Mouse (Mus musculus): ENCODE results near the gene N4bp1. TPM values are rescaled to one million over a fixed set of nuclear protein-coding genes. Genes with fewer than 3 reads are reported as not detected.
A peak's percentile ranks its signal among the peaks of the same experiment; 100 is the strongest.

N4bp1 gene
- polyA plus RNA-seq, 1 experiment from 2014 or later, result 10.7 TPM

GRCm38 (mm10) chr8:86873151-86873550, 11.9 kb downstream of the N4bp1 start:
- no peak overlapping the region for H3K4me3 ChIP-seq (ENCODE audit: low read depth, low read length)
- 42% methylated on average over 2 of the region's 2 CpGs for WGBS
- peaks cover 23% of the 10 kb centered on the region for H3K4me1 ChIP-seq (ENCODE audit: control insufficient read depth, insufficient read depth, low read length)
- no peaks in the 10 kb centered on the region for H3K27me3 ChIP-seq (replicated peaks; ENCODE audit: control insufficient read depth, insufficient read depth, low read length)
- no peaks in the 10 kb centered on the region for H3K36me3 ChIP-seq (ENCODE audit: control insufficient read depth, insufficient read depth, low read length)
- DNase-seq (ENCODE audit: low spot score) (peak; percentile 76), ATAC-seq (ENCODE audit: low read depth) (peak; percentile 86; the same call in 1 of the 2 replicates)
- no peak overlapping the region for H3K4me2 ChIP-seq (ENCODE audit: low read depth, low read length)
- no peak overlapping the region for H3K27ac ChIP-seq (replicated peaks; ENCODE audit: low read depth, low read length)
- no peaks in the 10 kb centered on the region for H3K9me3 ChIP-seq (ENCODE audit: control insufficient read depth, low read length)
- no peak overlapping the region for H3K9ac ChIP-seq (ENCODE audit: low read depth, low read length)

- no peaks in the 10 kb centered on the region for H3K36me3 ChIP-seq (ENCODE audit: control insufficient read depth, insufficient read depth, low read length)
- H3K4me1 ChIP-seq (ENCODE audit: control insufficient read depth, insufficient read depth, low read length), result peaks cover 23% of the 10 kb centered on the region
- H3K27me3 ChIP-seq (replicated peaks; ENCODE audit: control insufficient read depth, insufficient read depth, low read length), result no peaks in the 10 kb centered on the region
- no peak overlapping the region for H3K4me3 ChIP-seq (ENCODE audit: low read depth, low read length)
- no peak overlapping the region for H3K27ac ChIP-seq (replicated peaks; ENCODE audit: low read depth, low read length)
- no peak for DNase-seq (ENCODE audit: low spot score)
- no peak overlapping the region for H3K4me2 ChIP-seq (ENCODE audit: low read depth, low read length)
- WGBS, result 94% methylated on average over 11 of the region's 11 CpGs
- ATAC-seq (ENCODE audit: low read depth), result no peak
- H3K9me3 ChIP-seq (ENCODE audit: control insufficient read depth, low read length), result no peaks in the 10 kb centered on the region
- H3K9ac ChIP-seq (ENCODE audit: low read depth, low read length), result no peak overlapping the region
Observed at GRCm38 (mm10) chr8:86872097-86872815, 12.8 kb downstream of the N4bp1 start.

- Histone ChIP-seq H3K27me3 (replicated peaks; ENCODE audit: control insufficient read depth, insufficient read depth, low read length) (no peaks in the 10 kb centered on the region), H3K36me3 (ENCODE audit: control insufficient read depth, insufficient read depth, low read length) (no peaks in the 10 kb centered on the region), H3K4me2 (ENCODE audit: low read depth, low read length) (no peak overlapping the region), H3K4me1 (ENCODE audit: control insufficient read depth, insufficient read depth, low read length) (peaks cover 23% of the 10 kb centered on the region), H3K27ac (replicated peaks; ENCODE audit: low read depth, low read length) (0 out of 2 replicates have a peak overlapping the region, but pooled peaks have one; percentile 15), H3K9me3 (ENCODE audit: control insufficient read depth, low read length) (no peaks in the 10 kb centered on the region), H3K9ac (ENCODE audit: low read depth, low read length) (no peak overlapping the region), H3K4me3 (ENCODE audit: low read depth, low read length) (no peak overlapping the region)
- no peak for DNase-seq (ENCODE audit: low spot score)
- 96% methylated on average over 2 of the region's 2 CpGs for WGBS
- no peak for ATAC-seq (ENCODE audit: low read depth)
Observed at GRCm38 (mm10) chr8:86871421-86871820, 13.6 kb downstream of the N4bp1 start.

GRCm38 (mm10) chr8:86870771-86871170, 14.3 kb downstream of the N4bp1 start:
- H3K4me3 ChIP-seq (ENCODE audit: low read depth, low read length), result no peak overlapping the region
- peaks cover 23% of the 10 kb centered on the region for H3K4me1 ChIP-seq (ENCODE audit: control insufficient read depth, insufficient read depth, low read length)
- H3K27me3 ChIP-seq (replicated peaks; ENCODE audit: control insufficient read depth, insufficient read depth, low read length), result no peaks in the 10 kb centered on the region
- H3K9me3 ChIP-seq (ENCODE audit: control insufficient read depth, low read length), result no peaks in the 10 kb centered on the region
- H3K4me2 ChIP-seq (ENCODE audit: low read depth, low read length), result no peak overlapping the region
- 72% methylated on average over 2 of the region's 2 CpGs for WGBS
- ATAC-seq (ENCODE audit: low read depth) (peak; percentile 34; the same call in 1 of the 2 replicates), DNase-seq (ENCODE audit: low spot score) (peak; percentile 21)
- no peak overlapping the region for H3K9ac ChIP-seq (ENCODE audit: low read depth, low read length)
- H3K36me3 ChIP-seq (ENCODE audit: control insufficient read depth, insufficient read depth, low read length), result no peaks in the 10 kb centered on the region
- H3K27ac ChIP-seq (replicated peaks; ENCODE audit: low read depth, low read length), result no peak overlapping the region

- Histone ChIP-seq H3K4me1 (ENCODE audit: control insufficient read depth, insufficient read depth, low read length) (peaks cover 17% of the 10 kb centered on the region; the same call in 1 of the 2 replicates), H3K4me3 (ENCODE audit: low read depth, low read length) (no peak overlapping the region), H3K27ac (replicated peaks; ENCODE audit: low read depth, low read length) (no peak overlapping the region), H3K9me3 (ENCODE audit: control insufficient read depth, low read length) (no peaks in the 10 kb centered on the region), H3K9ac (ENCODE audit: low read depth, low read length) (no peak overlapping the region), H3K4me2 (ENCODE audit: low read depth, low read length) (no peak overlapping the region), H3K27me3 (replicated peaks; ENCODE audit: control insufficient read depth, insufficient read depth, low read length) (no peaks in the 10 kb centered on the region), H3K36me3 (ENCODE audit: control insufficient read depth, insufficient read depth, low read length) (no peaks in the 10 kb centered on the region)
- ATAC-seq (ENCODE audit: low read depth) (no peak), DNase-seq (ENCODE audit: low spot score) (no peak)
- WGBS, result 88% methylated on average over 3 of the region's 3 CpGs
Observed at GRCm38 (mm10) chr8:86868041-86868440, 17.0 kb downstream of the N4bp1 start.

- Histone ChIP-seq H3K9me3 (ENCODE audit: control insufficient read depth, low read length) (no peaks in the 10 kb centered on the region), H3K4me1 (ENCODE audit: control insufficient read depth, insufficient read depth, low read length) (peaks cover 7% of the 10 kb centered on the region; the same call in 1 of the 2 replicates), H3K4me2 (ENCODE audit: low read depth, low read length) (no peak overlapping the region), H3K36me3 (ENCODE audit: control insufficient read depth, insufficient read depth, low read length) (peaks cover 19% of the 10 kb centered on the region), H3K9ac (ENCODE audit: low read depth, low read length) (no peak overlapping the region), H3K27ac (replicated peaks; ENCODE audit: low read depth, low read length) (no peak overlapping the region), H3K27me3 (replicated peaks; ENCODE audit: control insufficient read depth, insufficient read depth, low read length) (no peaks in the 10 kb centered on the region), H3K4me3 (ENCODE audit: low read depth, low read length) (no peak overlapping the region)
- whole genome bisulfite sequencing, result 68% methylated on average over 4 of the region's 4 CpGs
- ATAC-seq (ENCODE audit: low read depth), result no peak
- DNase-seq (ENCODE audit: low spot score), result no peak
Observed at GRCm38 (mm10) chr8:86864764-86865163, 20.3 kb downstream of the N4bp1 start.

- DNase-seq (ENCODE audit: low spot score), result no peak
- peaks cover 7% of the 10 kb centered on the region; the same call in 1 of the 2 replicates for H3K4me1 ChIP-seq (ENCODE audit: control insufficient read depth, insufficient read depth, low read length)
- 73% methylated on average over 4 of the region's 4 CpGs for WGBS
- H3K36me3 ChIP-seq (ENCODE audit: control insufficient read depth, insufficient read depth, low read length), result peaks cover 35% of the 10 kb centered on the region
- H3K4me2 ChIP-seq (ENCODE audit: low read depth, low read length), result no peak overlapping the region
- no peak overlapping the region for H3K27ac ChIP-seq (replicated peaks; ENCODE audit: low read depth, low read length)
- H3K4me3 ChIP-seq (ENCODE audit: low read depth, low read length), result no peak overlapping the region
- H3K9ac ChIP-seq (ENCODE audit: low read depth, low read length), result no peak overlapping the region
- no peaks in the 10 kb centered on the region for H3K27me3 ChIP-seq (replicated peaks; ENCODE audit: control insufficient read depth, insufficient read depth, low read length)
- no peak for ATAC-seq (ENCODE audit: low read depth)
- no peaks in the 10 kb centered on the region for H3K9me3 ChIP-seq (ENCODE audit: control insufficient read depth, low read length)
Observed at GRCm38 (mm10) chr8:86862837-86863236, 22.2 kb downstream of the N4bp1 start.

GRCm38 (mm10) chr8:86862155-86862816, 22.8 kb downstream of the N4bp1 start:
- Histone ChIP-seq H3K9ac (ENCODE audit: low read depth, low read length) (no peak overlapping the region), H3K36me3 (ENCODE audit: control insufficient read depth, insufficient read depth, low read length) (peaks cover 38% of the 10 kb centered on the region), H3K4me2 (ENCODE audit: low read depth, low read length) (no peak overlapping the region), H3K4me3 (ENCODE audit: low read depth, low read length) (no peak overlapping the region), H3K9me3 (ENCODE audit: control insufficient read depth, low read length) (no peaks in the 10 kb centered on the region), H3K27me3 (replicated peaks; ENCODE audit: control insufficient read depth, insufficient read depth, low read length) (no peaks in the 10 kb centered on the region), H3K4me1 (ENCODE audit: control insufficient read depth, insufficient read depth, low read length) (peaks cover 7% of the 10 kb centered on the region; the same call in 1 of the 2 replicates), H3K27ac (replicated peaks; ENCODE audit: low read depth, low read length) (no peak overlapping the region)
- 82% methylated on average over 3 of the region's 3 CpGs for WGBS
- DNase-seq (ENCODE audit: low spot score) (no peak), ATAC-seq (ENCODE audit: low read depth) (no peak)
